Mouse (Mus musculus): ENCODE results near the gene Akap9.

- TF ChIP-seq GATA1 (IDR thresholded peaks at IDR 0.05; ENCODE audit: borderline replicate concordance, low read length) = no peak
- TF ChIP-seq FLI1 (IDR thresholded peaks at IDR 0.05; ENCODE audit: low read length) = no peak
Measured at GRCm38 (mm10) chr5:4079086-4079485, 151.2 kb downstream of the Akap9 start.

Data from megakaryocyte, embryonic 14.5 days (primary cell).